Mouse (Mus musculus) urinary bladder, postnatal 10 days (tissue): ENCODE measurements around the gene Hcfc2.

ENCODE experiments used
- DNase-seq: peaks from one replicate; pipeline ENCODE4 v3.0.0; 2022; ENCODE audit warnings: low spot score

Hcfc2 gene

GRCm38 (mm10) chr10:82771595-82772170 lies 75.7 kb downstream of the Hcfc2 start:
- DNase-seq = no peak

- no peak for DNase-seq
Observed at GRCm38 (mm10) chr10:82774841-82775240, 78.9 kb downstream of the Hcfc2 start.

- no peak for DNase-seq
Observed at GRCm38 (mm10) chr10:82777075-82777474, 81.1 kb downstream of the Hcfc2 start.

- DNase-seq = no peak
Observed at GRCm38 (mm10) chr10:82777886-82778285, 81.9 kb downstream of the Hcfc2 start.

- DNase-seq = no peak
Observed at GRCm38 (mm10) chr10:82778791-82779549, 83.0 kb downstream of the Hcfc2 start.

DNA sequence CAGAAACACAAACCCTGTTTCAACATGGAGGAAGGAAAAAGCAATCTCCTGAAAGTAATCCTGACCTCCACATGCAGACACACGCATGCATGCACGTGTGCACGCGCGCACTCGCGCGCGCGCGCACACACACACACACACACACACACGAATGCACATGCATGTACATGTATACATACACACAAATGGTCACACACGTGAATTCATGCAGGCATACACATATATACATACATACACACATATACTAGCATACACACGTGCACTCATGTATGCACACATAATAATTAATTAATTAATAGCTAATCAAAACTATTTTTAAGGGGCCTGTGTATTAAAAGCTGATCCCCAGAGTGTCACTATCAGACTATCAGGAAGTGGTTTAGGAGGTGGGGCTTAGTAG lies 83.9 kb downstream of the Hcfc2 start:
- no peak for DNase-seq

DNA sequence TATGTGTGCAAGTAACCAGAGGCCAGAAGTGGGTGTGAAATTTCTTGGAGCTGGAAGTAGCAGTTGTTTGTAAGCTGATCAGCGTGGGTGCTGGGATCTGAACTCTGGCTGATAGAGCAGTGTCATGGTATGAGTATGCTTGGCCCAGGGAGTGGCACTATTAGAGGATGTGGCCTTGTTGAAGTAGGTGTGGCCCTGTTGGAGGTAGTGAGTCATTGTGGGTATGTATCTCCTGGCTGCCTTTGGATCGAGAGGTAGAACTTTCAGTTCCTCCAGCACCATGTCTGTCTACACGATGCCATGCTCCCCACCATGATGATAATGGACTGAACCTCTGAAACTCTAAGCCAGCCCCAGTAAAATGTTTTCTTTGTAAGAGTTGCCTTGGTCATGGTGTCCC lies 84.4 kb downstream of the Hcfc2 start:
- DNase-seq = no peak

- DNase-seq = no peak
Observed at GRCm38 (mm10) chr10:82780816-82781215, 84.9 kb downstream of the Hcfc2 start.

DNA sequence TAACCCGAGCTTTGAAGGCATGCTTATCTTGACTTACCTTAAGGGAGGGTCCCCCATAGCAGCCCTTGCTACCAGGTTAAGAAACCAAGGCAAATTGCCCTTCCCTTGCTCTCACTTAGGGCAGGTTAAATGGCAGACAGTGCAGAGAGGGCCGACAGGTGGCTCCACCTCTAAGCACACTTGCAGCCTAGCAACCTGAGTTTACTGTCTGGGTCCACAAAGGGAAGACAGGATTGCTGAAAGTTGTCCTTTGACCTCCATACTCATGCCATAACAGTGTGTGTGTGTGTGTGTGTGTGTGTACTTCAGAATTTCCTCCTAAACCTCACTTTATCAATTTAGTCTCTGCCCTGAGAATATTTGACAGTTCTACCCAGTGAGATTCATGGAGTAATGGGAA lies 86.5 kb downstream of the Hcfc2 start:
- DNase-seq = no peak

- DNase-seq = no peak
Observed at GRCm38 (mm10) chr10:82789181-82789580, 93.2 kb downstream of the Hcfc2 start.

GRCm38 (mm10) chr10:82790504-82790903 lies 94.5 kb downstream of the Hcfc2 start:
- no peak for DNase-seq

- no peak for DNase-seq
Observed at GRCm38 (mm10) chr10:82791713-82792112, 95.8 kb downstream of the Hcfc2 start.
